Mouse (Mus musculus) stomach, postnatal 0 days (tissue): ENCODE results near the gene Unc5c.

ENCODE experiments used
- CTCF ChIP-seq: IDR thresholded peaks from 2 replicates; pipeline ENCODE4 v1.5.1; 2016; ENCODE audit warnings: antibody characterized with exemption, low read depth, mild to moderate bottlenecking, moderate library complexity
- EP300 ChIP-seq: optimal IDR thresholded peaks from 2 replicates; pipeline ENCODE3; 2016; ENCODE audit warnings: antibody characterized with exemption

GRCm38 (mm10) chr3:141589392-141590012 is 124.5 kb downstream of the Unc5c start:
- TF ChIP-seq CTCF, result no peak
- no peak for TF ChIP-seq EP300
